Mouse (Mus musculus) MEL (cell line): ENCODE data around the gene Masp2. TPM values are rescaled to one million over a fixed set of nuclear protein-coding genes. Genes with fewer than 3 reads are reported as not detected.

Experiments used
- DNase-seq: peaks from one replicate; pipeline ENCODE4 v3.0.0; 2011; ENCODE audit warnings: low read depth, low spot score
- H3K27ac ChIP-seq: 2 replicates; pipeline ENCODE4 v1.5.1; 2012; ENCODE audit warnings: low read depth, mild to moderate bottlenecking, control low read depth, low read length, moderate library complexity; ENCODE audit not compliant: control insufficient read depth
- H3K27me3 ChIP-seq, 2 experiments: fragments of 150-350 bp in 1 of 2; sonication (generic) in 1 of 2; 2 replicates each; pipeline ENCODE4 v1.6.1; 2012; ENCODE audit warnings: low read length in 2 of 2, mild to moderate bottlenecking in 2 of 2, improper control_type of control experiment in 1 of 2, moderate library complexity in 1 of 2; ENCODE audit not compliant: insufficient read depth in 2 of 2, control insufficient read depth in 1 of 2
- H3K36me3 ChIP-seq, 2 experiments: 2 replicates each; pipeline ENCODE4 v1.6.1; 2012 to 2014; ENCODE audit warnings: low read length in 2 of 2, improper control_type of control experiment in 1 of 2, inconsistent platforms in 1 of 2, mild to moderate bottlenecking in 1 of 2; ENCODE audit not compliant: insufficient read depth in 2 of 2, control insufficient read depth in 1 of 2
- H3K4me1 ChIP-seq, 2 experiments: fragments of 150-350 bp in 1 of 2; sonication (generic) in 1 of 2; 2 replicates each; pipeline ENCODE4 v1.6.1; 2012; ENCODE audit warnings: low read length in 2 of 2, improper control_type of control experiment in 1 of 2, mild to moderate bottlenecking in 1 of 2; ENCODE audit not compliant: insufficient read depth in 2 of 2, control insufficient read depth in 1 of 2
- H3K4me3 ChIP-seq, 2 experiments: fragments of 150-350 bp in 1 of 2; sonication (generic) in 1 of 2; 2 replicates each; pipeline ENCODE4 v1.5.1; 2012; ENCODE audit warnings: low read depth in 2 of 2, low read length in 2 of 2, mild to moderate bottlenecking in 2 of 2, moderate library complexity in 2 of 2, control low read depth in 1 of 2, improper control_type of control experiment in 1 of 2; ENCODE audit not compliant: control insufficient read depth in 1 of 2, insufficient read depth in 1 of 2
- H3K79me2 ChIP-seq: 2 replicates; pipeline ENCODE4 v1.6.1; 2012; ENCODE audit warnings: mild to moderate bottlenecking, low read length, moderate library complexity; ENCODE audit not compliant: control insufficient read depth, poor library complexity, insufficient read depth
- H3K9ac ChIP-seq: 2 replicates; pipeline ENCODE4 v1.6.1; 2012; ENCODE audit warnings: low read depth, mild to moderate bottlenecking, control low read depth, low read length, moderate library complexity; ENCODE audit not compliant: control insufficient read depth, poor library complexity, severe bottlenecking
- H3K9me3 ChIP-seq: fragments of 150-350 bp; sonication (generic); replicated peaks from 2 replicates; pipeline ENCODE4 v1.6.1; 2012; ENCODE audit warnings: mild to moderate bottlenecking, low read length, improper control_type of control experiment, moderate library complexity; ENCODE audit not compliant: insufficient read depth
- BHLHE40 ChIP-seq: IDR thresholded peaks from 2 replicates; pipeline ENCODE4 v1.6.1; 2012; ENCODE audit warnings: low read depth, mild to moderate bottlenecking, inconsistent platforms, low read length, improper control_type of control experiment, borderline replicate concordance
- CHD1 ChIP-seq: IDR thresholded peaks from 2 replicates; pipeline ENCODE4 v1.6.1; 2012; ENCODE audit warnings: low read depth, mild to moderate bottlenecking, inconsistent platforms, low read length, improper control_type of control experiment
- CTCF ChIP-seq, 3 experiments: IDR thresholded peaks in 2 of 3; conservative IDR thresholded peaks in 1 of 3; 2 replicates each; pipeline ENCODE4 v1.5.1; 2011 to 2012; ENCODE audit warnings: low read length in 3 of 3, low read depth in 2 of 3, mild to moderate bottlenecking in 2 of 3, improper control_type of control experiment in 1 of 3, inconsistent platforms in 1 of 3, mixed read lengths in 1 of 3, moderate library complexity in 1 of 3; ENCODE audit not compliant: control insufficient read depth in 1 of 3, insufficient read depth in 1 of 3, poor library complexity in 1 of 3, severe bottlenecking in 1 of 3
- ETS1 ChIP-seq: IDR thresholded peaks from 2 replicates; pipeline ENCODE4 v1.6.1; 2012; ENCODE audit warnings: low read depth, mild to moderate bottlenecking, inconsistent platforms, low read length, improper control_type of control experiment, moderate library complexity
- GABPA ChIP-seq: IDR thresholded peaks from 2 replicates; pipeline ENCODE4 v1.6.1; 2012; ENCODE audit warnings: low read depth, mild to moderate bottlenecking, inconsistent platforms, low read length, improper control_type of control experiment, moderate library complexity
- GATA1 ChIP-seq: IDR thresholded peaks from 2 replicates; pipeline ENCODE4 v1.6.1; 2011; ENCODE audit warnings: low read depth, low read length, improper control_type of control experiment
- JUND ChIP-seq: IDR thresholded peaks from 2 replicates; pipeline ENCODE4 v1.6.1; 2011; ENCODE audit warnings: low read depth, mild to moderate bottlenecking, improper control_type of control experiment, low read length
- KAT2A ChIP-seq: conservative IDR thresholded peaks from 2 replicates; pipeline ENCODE4 v1.6.1; 2012; ENCODE audit warnings: low read depth, low read length, improper control_type of control experiment, inconsistent platforms
- MAFK ChIP-seq: IDR thresholded peaks from 2 replicates; pipeline ENCODE4 v1.6.1; 2011; ENCODE audit warnings: low read depth, mild to moderate bottlenecking, low read length, improper control_type of control experiment, borderline replicate concordance
- MAX ChIP-seq: IDR thresholded peaks from 2 replicates; pipeline ENCODE4 v1.6.1; 2011; ENCODE audit warnings: low read length, improper control_type of control experiment
- MAZ ChIP-seq: IDR thresholded peaks from 2 replicates; pipeline ENCODE4 v1.6.1; 2012; ENCODE audit warnings: low read depth, mild to moderate bottlenecking, inconsistent platforms, low read length, improper control_type of control experiment
- MEF2A ChIP-seq: IDR thresholded peaks from 2 replicates; pipeline ENCODE4 v1.6.1; 2014; ENCODE audit warnings: low read depth, mild to moderate bottlenecking, inconsistent platforms, low read length, improper control_type of control experiment; ENCODE audit not compliant: poor library complexity, insufficient replicate concordance, severe bottlenecking; ENCODE audit errors: extremely low read depth
- MXI1 ChIP-seq: IDR thresholded peaks from 2 replicates; pipeline ENCODE4 v1.6.1; 2011; ENCODE audit warnings: mild to moderate bottlenecking, low read depth, low read length, improper control_type of control experiment
- NRF1 ChIP-seq: IDR thresholded peaks from 2 replicates; pipeline ENCODE4 v1.6.1; 2014; ENCODE audit warnings: low read depth, mild to moderate bottlenecking, inconsistent platforms, low read length, improper control_type of control experiment, moderate library complexity; ENCODE audit not compliant: poor library complexity, insufficient read depth, severe bottlenecking
- POLR2A ChIP-seq, 2 experiments: IDR thresholded peaks; 2 replicates each; pipeline ENCODE4 v1.6.1; 2011 to 2012; ENCODE audit warnings: low read length in 2 of 2, mild to moderate bottlenecking in 2 of 2, control low read depth in 1 of 2, improper control_type of control experiment in 1 of 2, low read depth in 1 of 2, moderate library complexity in 1 of 2; ENCODE audit not compliant: control insufficient read depth in 1 of 2, insufficient read depth in 1 of 2, poor library complexity in 1 of 2
- RAD21 ChIP-seq: IDR thresholded peaks from 2 replicates; pipeline ENCODE4 v1.6.1; 2011; ENCODE audit warnings: mild to moderate bottlenecking, low read depth, low read length, improper control_type of control experiment
- RCOR1 ChIP-seq: IDR thresholded peaks from 2 replicates; pipeline ENCODE4 v1.6.1; 2012; ENCODE audit warnings: low read depth, mild to moderate bottlenecking, inconsistent platforms, low read length, improper control_type of control experiment
- SIN3A ChIP-seq: IDR thresholded peaks from 2 replicates; pipeline ENCODE4 v1.6.1; 2012; ENCODE audit warnings: low read length, improper control_type of control experiment, inconsistent platforms
- SMC3 ChIP-seq: IDR thresholded peaks from 2 replicates; pipeline ENCODE4 v1.6.1; 2011; ENCODE audit warnings: low read depth, low read length, improper control_type of control experiment
- TAL1 ChIP-seq: IDR thresholded peaks from 2 replicates; pipeline ENCODE4 v1.6.1; 2012; ENCODE audit warnings: mild to moderate bottlenecking, inconsistent platforms, low read length, moderate library complexity, mixed read lengths
- TBP ChIP-seq: IDR thresholded peaks from 2 replicates; pipeline ENCODE4 v1.8.0; 2011; ENCODE audit warnings: low read depth, low read length, improper control_type of control experiment
- TCF12 ChIP-seq: IDR thresholded peaks from 2 replicates; pipeline ENCODE4 v1.6.1; 2014; ENCODE audit warnings: low read depth, mild to moderate bottlenecking, inconsistent platforms, low read length, improper control_type of control experiment, moderate library complexity
- USF1 ChIP-seq: IDR thresholded peaks from 2 replicates; pipeline ENCODE4 v1.6.1; 2014; ENCODE audit warnings: low read depth, mild to moderate bottlenecking, inconsistent platforms, low read length, improper control_type of control experiment, moderate library complexity
- ZC3H11A ChIP-seq: IDR thresholded peaks from 2 replicates; pipeline ENCODE4 v1.6.1; 2012; ENCODE audit warnings: low read depth, mild to moderate bottlenecking, inconsistent platforms, low read length, improper control_type of control experiment
- ZMIZ1 ChIP-seq: IDR thresholded peaks from 2 replicates; pipeline ENCODE4 v1.6.1; 2012; ENCODE audit warnings: low read depth, mild to moderate bottlenecking, inconsistent platforms, low read length, improper control_type of control experiment, moderate library complexity
- polyA plus RNA-seq, 2 experiments: library from polyadenylated mRNA; stranded (reverse) in 1 of 2; unstranded in 1 of 2; fragments of >175 nt in 1 of 2; fragments of >200 nt in 1 of 2; gene quantifications; 2 replicates each; pipeline versions ENCODE4 v1.2.1 to v1.2.4; 2012; ENCODE audit warnings: low replicate concordance in 2 of 2, low read depth in 1 of 2; ENCODE audit not compliant: insufficient read length in 2 of 2, insufficient read depth in 1 of 2, missing spikeins in 1 of 2
- total RNA-seq: library from RNA; depleted of rRNA; stranded (reverse); fragments of 300-350 nt; gene quantifications from 2 replicates; pipeline ENCODE4 v1.2.3, GENCODE M21; 2012

Masp2 gene
- total and polyA plus RNA-seq, 3 experiments, result 0.38 to 1.4 TPM; not detected in 1

DNA sequence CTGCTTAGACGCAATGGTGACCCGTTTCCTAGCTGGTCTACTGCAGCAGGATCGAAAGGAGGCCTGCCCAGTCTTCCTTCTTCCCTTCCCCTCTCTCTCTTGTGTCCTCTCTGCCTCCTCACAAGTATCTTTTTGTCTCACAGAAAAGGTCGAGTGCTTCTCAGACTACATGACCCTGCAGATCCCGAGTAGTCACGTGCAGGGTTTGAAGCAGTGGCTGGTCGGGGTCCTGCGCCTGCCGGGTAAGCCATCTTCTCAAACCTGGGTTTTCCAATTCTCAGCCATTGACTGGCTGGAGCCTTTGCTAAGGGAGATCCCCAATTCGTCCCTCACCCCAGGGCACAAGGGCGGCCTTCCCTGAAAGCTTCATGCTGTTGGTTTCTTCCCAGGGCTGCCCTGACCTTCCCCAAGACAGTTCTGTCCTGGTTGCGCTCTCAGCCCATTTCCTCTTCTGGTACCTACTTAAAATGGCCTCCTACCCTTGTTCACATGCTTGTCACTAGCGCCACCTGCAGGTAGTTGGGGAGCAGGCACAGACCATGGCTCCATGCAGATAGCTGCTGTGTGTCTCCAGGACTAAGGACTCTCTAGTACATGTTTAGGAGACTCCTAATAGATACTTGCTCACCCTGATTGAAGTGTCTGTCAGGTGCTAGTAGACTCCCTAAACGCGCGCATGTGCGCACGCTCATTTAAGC lies 52.5 kb downstream of the Masp2 start:
- DNase-seq, result peak; percentile 77

GRCm38 (mm10) chr4:148656691-148657258 lies 54.4 kb downstream of the Masp2 start:
- no peak for DNase-seq
- H3K9ac ChIP-seq, result no peak overlapping the region
- no peak overlapping the region for H3K27ac ChIP-seq
- no peaks in the 10 kb centered on the region for H3K79me2 ChIP-seq
- TF ChIP-seq TCF12, result no peak
- TF ChIP-seq MXI1, result no peak
- TF ChIP-seq TBP, result no peak
- no peak for TF ChIP-seq MAFK
- no peak for TF ChIP-seq GATA1
- no peak for TF ChIP-seq MAX
- no peak for TF ChIP-seq RCOR1
- no peak for TF ChIP-seq TAL1
- TF ChIP-seq RAD21, result no peak
- TF ChIP-seq MEF2A, result no peak
- no peak for TF ChIP-seq NRF1
- no peak for TF ChIP-seq SMC3
- no peak for TF ChIP-seq POLR2A (IDR thresholded peaks at IDR 0.05; ENCODE audit: control insufficient read depth in 1 of 2, insufficient read depth in 1 of 2, low read depth in 1 of 2, low read length in 2 of 2, poor library complexity in 1 of 2)
- no peak for TF ChIP-seq SIN3A
- no peak for TF ChIP-seq CHD1
- no peak for TF ChIP-seq GABPA
- no peak for TF ChIP-seq BHLHE40
- TF ChIP-seq, all 39 proteins: peak for 0
- H3K4me3 ChIP-seq, result no peak overlapping the region
- no peaks in the 10 kb centered on the region for H3K9me3 ChIP-seq
- no peaks in the 10 kb centered on the region for H3K4me1 ChIP-seq
- no peaks in the 10 kb centered on the region for H3K27me3 ChIP-seq
- no peaks in the 10 kb centered on the region for H3K36me3 ChIP-seq

More for the DNA sequence above, 52.5 kb downstream of the Masp2 start:
- Histone ChIP-seq H3K9me3 (no peaks in the 10 kb centered on the region), H3K36me3 (no peaks in the 10 kb centered on the region), H3K9ac (no peak overlapping the region), H3K79me2 (no peaks in the 10 kb centered on the region), H3K27me3 (peaks cover 0 to 2% of the 10 kb centered on the region in 2 experiments; a peak in 1 of 4 replicates), H3K4me3 (no peak overlapping the region), H3K27ac (no peak overlapping the region), H3K4me1 (no peaks in the 10 kb centered on the region)
- TF ChIP-seq USF1, result no peak
- no peak for TF ChIP-seq ETS1
- peak; percentile 63 to 65 (median 65) for TF ChIP-seq CTCF (IDR thresholded peaks at IDR 0.05 in 2 of 3, conservative IDR thresholded peaks at IDR 0.05 in 1 of 3; ENCODE audit: control insufficient read depth in 1 of 3, insufficient read depth in 1 of 3, low read depth in 2 of 3, low read length in 3 of 3, poor library complexity in 1 of 3, severe bottlenecking in 1 of 3)
- TF ChIP-seq RAD21, result peak; percentile 45
- TF ChIP-seq ZMIZ1, result no peak
- no peak for TF ChIP-seq GATA1
- TF ChIP-seq KAT2A, result no peak
- TF ChIP-seq GABPA, result no peak
- TF ChIP-seq SMC3, result peak; percentile 29; the same call in 1 of the 2 replicates
- no peak for TF ChIP-seq MAFK
- TF ChIP-seq POLR2A (IDR thresholded peaks at IDR 0.05; ENCODE audit: control insufficient read depth in 1 of 2, insufficient read depth in 1 of 2, low read depth in 1 of 2, low read length in 2 of 2, poor library complexity in 1 of 2), result no peak
- no peak for TF ChIP-seq JUND
- TF ChIP-seq ZC3H11A, result peak; percentile 27; the same call in 1 of the 2 replicates
- no peak for TF ChIP-seq MAX
- TF ChIP-seq MAZ, result no peak
- no peak for TF ChIP-seq TAL1
